In the genomic region with DNA sequence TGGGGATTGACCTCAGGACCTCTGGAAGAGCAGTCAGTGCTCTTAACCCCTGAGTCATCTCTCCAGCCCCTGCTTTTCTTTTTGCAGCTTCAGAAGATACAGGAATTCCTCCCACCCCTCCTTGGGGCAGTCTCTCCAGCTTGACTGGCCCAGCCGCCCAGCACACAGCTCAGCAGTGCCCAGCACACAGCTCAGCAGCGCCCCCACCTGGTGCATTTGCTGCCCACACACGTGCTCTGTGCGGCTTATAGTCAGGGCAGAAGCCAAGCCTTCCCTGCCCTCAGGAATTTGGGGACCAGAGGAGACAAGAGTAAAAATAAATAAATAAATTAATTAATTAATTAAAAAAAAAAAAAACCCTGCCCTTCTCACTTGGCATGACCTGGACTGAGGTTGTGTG, we compare ENCODE assay signal across 9 mouse cellular contexts. TPM values are rescaled to one million over a fixed set of nuclear protein-coding genes. Genes with fewer than 3 reads are reported as not detected.
DNase-seq lines count a peak whose midpoint lies in the region; ATAC-seq and TF ChIP-seq lines count a peak whose summit lies in the region.
"Had no signal": no experiment of that assay in that cellular context is flagged by ENCODE, and none has a peak within 500 bp of the region (broad histone marks: within the 10 kb centered on the region; RNA-seq: fewer than 3 reads in every experiment).

No protein-coding gene starts in this region.

- peak; percentile 72 for ATAC-seq in hindbrain, embryonic 16.5 days
- ATAC-seq in megakaryocyte, adult 5-6 weeks (ENCODE audit: poor library complexity, severe bottlenecking), result peak; percentile 99

- 29% methylated on average over 4 of the region's 4 CpGs for WGBS in hindbrain, embryonic 16.5 days

- H3K4me3 ChIP-seq in hindbrain, embryonic 16.5 days (ENCODE audit: low read length), result no peak overlapping the region
- H3K4me3 ChIP-seq in left cerebral cortex, adult 2 months, result no peak overlapping the region

- peaks cover 16% of the 10 kb centered on the region for H3K36me3 ChIP-seq in hindbrain, embryonic 16.5 days (ENCODE audit: control insufficient read depth, insufficient read depth, low read length)

- DNase-seq in ZHBTc4 (ENCODE audit: low read depth, low spot score), result peak; percentile 89
- peak; percentile 79 to 92 for DNase-seq in cerebellum, postnatal 14 days
- peak; percentile 78 to 80 for DNase-seq in gastrocnemius, adult 8-10 months (ENCODE audit: low spot score in 2 of 2)
- peak; percentile 62 to 65 for DNase-seq in left cerebral cortex, adult 2 months (ENCODE audit: extremely low spot score in 1 of 2, low spot score in 2 of 2)
- DNase-seq in right cerebral cortex, postnatal 25 days, result peak; percentile 50
- DNase-seq in urinary bladder, postnatal 14 days (ENCODE audit: low spot score), result peak; percentile 85

- intact Hi-C loops in left cerebral cortex, adult 2 months (cut with DNase I), result loop anchor here (5.0 kb wide), 1 partner anchor 195 kb away; a partner anchor contains a TSS

- no peak overlapping the region for H3K9ac ChIP-seq in hindbrain, embryonic 16.5 days (ENCODE audit: low read depth, low read length)

- no peaks in the 10 kb centered on the region for H3K4me1 ChIP-seq in hindbrain, embryonic 16.5 days (ENCODE audit: control insufficient read depth, insufficient read depth, low read depth, low read length)

- H3K9me3 ChIP-seq in hindbrain, embryonic 16.5 days (ENCODE audit: control insufficient read depth, low read length), result no peaks in the 10 kb centered on the region

- H3K27me3 ChIP-seq in hindbrain, embryonic 16.5 days (replicated peaks; ENCODE audit: control insufficient read depth, insufficient read depth, low read length), result no peaks in the 10 kb centered on the region

- no peak overlapping the region for H3K4me2 ChIP-seq in hindbrain, embryonic 16.5 days (ENCODE audit: low read length)

- peak; percentile 74 for TF ChIP-seq CTCF in left cerebral cortex, adult 2 months (IDR thresholded peaks at IDR 0.05)

- no peak overlapping the region for H3K27ac ChIP-seq in hindbrain, embryonic 16.5 days (ENCODE audit: low read depth, low read length)
- H3K27ac ChIP-seq in left cerebral cortex, adult 2 months, result no peak overlapping the region
- H3K27ac ChIP-seq: macrophage had no signal

RNA-seq across cellular contexts. Expression of a gene that starts 5.1 kb away (rescaled TPM):
- under 1 TPM in 2 of 4 experiments, not detected in 2; 0.07 to 0.11 TPM for total RNA-seq in gastrocnemius, adult 8-10 months (2022)
- polyA plus RNA-seq in hindbrain, embryonic 16.5 days (2015; fragmentation: Nextera tagmentation; extraction: Ambion mirVana), result 3.0 and 3.5 TPM in 2 replicates
- total RNA-seq in left cerebral cortex, adult 2 months (2021), result 1 to 10 TPM; 4.9 to 5.5 TPM
- 0.60 and 1.7 TPM in 2 replicates for total RNA-seq in megakaryocyte, adult 5-6 weeks (2015)
- 0.89 and 1.9 TPM in 2 replicates for total RNA-seq in megakaryocyte, adult 5-6 weeks (2017)

RNA-seq across cellular contexts. Expression of a gene that starts 10.8 kb away (rescaled TPM):
- 1 to 10 TPM; 2.7 to 4.1 (median 3.9) TPM for total RNA-seq in gastrocnemius, adult 8-10 months (2022)
- 6.6 and 6.7 TPM in 2 replicates for polyA plus RNA-seq in hindbrain, embryonic 16.5 days (2015; fragmentation: Nextera tagmentation; extraction: Ambion mirVana)
- total RNA-seq in left cerebral cortex, adult 2 months (2021), result 1 to 10 TPM; 4.6 to 5.5 TPM
- total RNA-seq in megakaryocyte, adult 5-6 weeks (2015), result 91.9 and 92.2 TPM in 2 replicates
- total RNA-seq in megakaryocyte, adult 5-6 weeks (2017), result 61.1 and 62.7 TPM in 2 replicates

RNA-seq across cellular contexts. Expression of a gene that starts 12.6 kb away (rescaled TPM):
- total RNA-seq in gastrocnemius, adult 8-10 months (2022), result 10 to 100 TPM; 35.9 to 42.5 (median 39.9) TPM
- 122 and 124 TPM in 2 replicates for polyA plus RNA-seq in hindbrain, embryonic 16.5 days (2015; fragmentation: Nextera tagmentation; extraction: Ambion mirVana)
- 10 to 100 TPM; 69.9 to 73.6 TPM for total RNA-seq in left cerebral cortex, adult 2 months (2021)
- total RNA-seq in megakaryocyte, adult 5-6 weeks (2015), result 31.9 and 37.2 TPM in 2 replicates
- 27.4 and 32.5 TPM in 2 replicates for total RNA-seq in megakaryocyte, adult 5-6 weeks (2017)

RNA-seq across cellular contexts. Expression of a gene that starts 13.3 kb away (rescaled TPM):
- not detected for total RNA-seq in gastrocnemius, adult 8-10 months (2022)
- 0.08 TPM in 1 of 2 replicates, not detected in the other for polyA plus RNA-seq in hindbrain, embryonic 16.5 days (2015; fragmentation: Nextera tagmentation; extraction: Ambion mirVana)
- total RNA-seq in left cerebral cortex, adult 2 months (2021), result not detected
- total RNA-seq in megakaryocyte, adult 5-6 weeks (2015), result not detected in 2 replicates
- total RNA-seq in megakaryocyte, adult 5-6 weeks (2017), result not detected in 2 replicates
- polyA plus RNA-seq: macrophage had no signal

RNA-seq across cellular contexts. Expression of a gene that starts 29.8 kb away (rescaled TPM):
- 10 to 100 TPM; 66.1 to 80.3 (median 73.0) TPM for total RNA-seq in gastrocnemius, adult 8-10 months (2022)
- 12.1 and 12.8 TPM in 2 replicates for polyA plus RNA-seq in hindbrain, embryonic 16.5 days (2015; fragmentation: Nextera tagmentation; extraction: Ambion mirVana)
- 10 to 100 TPM; 31.1 to 33.9 TPM for total RNA-seq in left cerebral cortex, adult 2 months (2021)
- total RNA-seq in megakaryocyte, adult 5-6 weeks (2015), result 14.3 and 16.8 TPM in 2 replicates
- total RNA-seq in megakaryocyte, adult 5-6 weeks (2017), result 35.1 and 36.9 TPM in 2 replicates

Comparison
In these comparisons a context has a peak if more than half of its experiments do, and no peak if none do; other contexts are left out.
1. RNA of a gene that starts 10.8 kb away (total RNA-seq): 61.1 to 92.2 TPM in megakaryocyte, adult 5-6 weeks; 4.6 to 5.5 TPM in left cerebral cortex, adult 2 months and 2.7 to 4.1 TPM in gastrocnemius, adult 8-10 months; every median in the first group is over 4 times any median in the second.
2. Peak in every context shown above with its lines, with median percentiles within 50 percentile points of each other: DNase-seq.